Mouse (Mus musculus) liver, embryonic 14.5 days (tissue): ENCODE measurements around the gene Efna1.

ENCODE experiments used
- CTCF ChIP-seq: IDR thresholded peaks from 2 replicates; pipeline ENCODE4 v1.5.1; 2016; ENCODE audit warnings: antibody characterized with exemption, low read depth, control low read depth
- EP300 ChIP-seq: IDR thresholded peaks from 2 replicates; pipeline ENCODE4 v1.6.1; 2016; ENCODE audit warnings: antibody characterized with exemption, low read depth

DNA sequence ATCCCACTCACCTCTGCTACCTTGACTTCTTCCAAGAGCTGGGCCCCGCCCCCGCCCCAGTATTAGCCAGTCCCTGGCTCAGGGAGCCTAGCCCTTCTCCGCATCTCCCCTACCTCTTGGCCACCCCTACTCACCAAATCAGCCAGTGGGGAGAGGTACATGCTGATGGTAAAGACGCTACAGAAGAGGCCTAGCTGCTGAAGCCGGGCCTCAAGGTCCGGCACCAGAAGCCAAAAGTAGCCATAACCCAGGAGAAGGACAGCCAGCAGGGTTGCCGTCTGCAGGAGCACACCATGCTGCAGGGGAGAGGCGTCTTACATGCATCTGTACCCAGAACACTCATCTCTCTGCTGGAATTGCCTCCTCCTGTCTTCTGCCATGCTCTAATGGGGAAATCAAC lies 12.0 kb downstream of the Efna1 start:
- TF ChIP-seq CTCF = no peak
- TF ChIP-seq EP300 = no peak
